Mouse (Mus musculus): ENCODE measurements around the gene Brd4.
A peak's percentile ranks its signal among the peaks of the same experiment; 100 is the strongest.

The Brd4 gene

GRCm38 (mm10) chr17:32284262-32285137 lies at the start of gene Brd4:
Gene Brd4 (minus strand): TSS chr17:32284722.
- peak; percentile 93 for DNase-seq

- DNase-seq: no peak
These were observed 49.3 kb upstream of the Brd4 start for GRCm38 (mm10) chr17:32333675-32334303.

GRCm38 (mm10) chr17:32327501-32327900 lies 43.0 kb upstream of the Brd4 start:
- DNase-seq: no peak

- no peak for DNase-seq
These were observed 38.3 kb upstream of the Brd4 start for GRCm38 (mm10) chr17:32322809-32323208.

GRCm38 (mm10) chr17:32321836-32322235 lies 37.3 kb upstream of the Brd4 start:
- no peak for DNase-seq

GRCm38 (mm10) chr17:32321390-32321734 lies 36.8 kb upstream of the Brd4 start:
- no peak for DNase-seq

GRCm38 (mm10) chr17:32320597-32321389 lies 36.3 kb upstream of the Brd4 start, which contains the start of gene Akap8:
Gene Akap8 (minus strand): TSS chr17:32321238.
- peak; percentile 97 for DNase-seq

- no peak for DNase-seq
These were observed 35.4 kb upstream of the Brd4 start for GRCm38 (mm10) chr17:32319950-32320349.

- no peak for DNase-seq
These were observed 33.2 kb upstream of the Brd4 start for GRCm38 (mm10) chr17:32317708-32318107.

- no peak for DNase-seq
These were observed 32.5 kb upstream of the Brd4 start for GRCm38 (mm10) chr17:32317032-32317431.

- DNase-seq: no peak
These were observed 31.0 kb upstream of the Brd4 start for GRCm38 (mm10) chr17:32315560-32315959.

- DNase-seq: no peak
These were observed 29.4 kb upstream of the Brd4 start for GRCm38 (mm10) chr17:32313892-32314291.

GRCm38 (mm10) chr17:32312801-32313200 lies 28.3 kb upstream of the Brd4 start:
- DNase-seq: no peak

- DNase-seq: no peak
These were observed 23.4 kb upstream of the Brd4 start for GRCm38 (mm10) chr17:32307963-32308362.

GRCm38 (mm10) chr17:32298125-32298524 lies 13.6 kb upstream of the Brd4 start:
- no peak for DNase-seq

GRCm38 (mm10) chr17:32295901-32296300 lies 11.4 kb upstream of the Brd4 start:
- DNase-seq: no peak

GRCm38 (mm10) chr17:32295160-32295559 lies 10.6 kb upstream of the Brd4 start:
- no peak for DNase-seq

- DNase-seq: no peak
These were observed 682 bp upstream of the Brd4 start for GRCm38 (mm10) chr17:32285138-32285670.

GRCm38 (mm10) chr17:32283771-32284221 lies 726 bp downstream of the Brd4 start:
- peak; percentile 73 for DNase-seq

GRCm38 (mm10) chr17:32283341-32283740 lies 1.2 kb downstream of the Brd4 start:
- DNase-seq: peak; percentile 15

- DNase-seq: peak; percentile 15
These were observed 2.8 kb downstream of the Brd4 start for GRCm38 (mm10) chr17:32281611-32282310.

- DNase-seq: no peak
These were observed 3.4 kb downstream of the Brd4 start for GRCm38 (mm10) chr17:32281126-32281525.

Measured in kidney, adult 18-20 months (tissue).